Mouse (Mus musculus): ENCODE measurements around the gene Trub2. TPM values are rescaled to one million over a fixed set of nuclear protein-coding genes. Genes with fewer than 3 reads are reported as not detected.

The Trub2 gene
- polyA plus RNA-seq (2014; fragmentation: Illumina TruSeq; extraction: RNeasy Lipid Tissue Mini Kit (QIAGEN cat#74804); ENCODE audit: low read depth, low replicate concordance): 3.3 TPM

DNA sequence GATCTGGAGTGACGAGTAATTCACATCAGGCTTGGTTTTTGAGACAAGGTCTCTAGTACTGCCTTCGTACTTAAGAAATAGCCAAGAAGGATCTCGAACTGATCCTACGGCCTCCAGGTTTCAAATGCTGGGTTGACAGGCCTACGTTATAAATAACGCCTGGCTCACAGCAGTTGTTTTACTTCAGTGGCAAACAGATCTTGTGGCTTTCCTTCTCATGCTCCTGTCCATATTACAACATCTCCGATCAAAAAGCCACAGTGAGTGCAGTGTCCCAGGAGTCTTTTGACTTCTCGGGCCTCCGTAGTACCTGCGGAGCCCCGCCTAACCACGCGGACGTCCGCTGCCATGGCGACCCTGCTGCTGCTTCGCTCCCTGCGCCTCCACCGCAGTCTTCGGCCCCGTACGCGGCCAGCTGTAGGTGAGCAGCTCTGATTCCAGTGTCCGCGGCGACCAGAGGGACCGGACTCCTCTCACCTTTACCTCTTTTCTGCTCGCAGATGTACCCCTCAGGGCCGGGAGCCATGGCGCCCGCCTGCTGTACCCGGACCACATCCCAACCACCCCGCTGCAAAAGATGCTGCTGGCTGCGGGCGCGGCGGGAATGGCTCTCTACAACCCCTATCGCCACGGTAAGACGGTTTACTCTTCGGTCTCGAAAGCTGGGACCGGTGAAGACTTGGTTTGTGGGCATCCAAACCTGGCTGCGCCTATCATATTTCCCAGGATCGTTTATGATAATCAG is at the start of gene Trub2:
Trub2 (minus strand) TSS at position 566 of the 745 bp plus-strand sequence.

DNA sequence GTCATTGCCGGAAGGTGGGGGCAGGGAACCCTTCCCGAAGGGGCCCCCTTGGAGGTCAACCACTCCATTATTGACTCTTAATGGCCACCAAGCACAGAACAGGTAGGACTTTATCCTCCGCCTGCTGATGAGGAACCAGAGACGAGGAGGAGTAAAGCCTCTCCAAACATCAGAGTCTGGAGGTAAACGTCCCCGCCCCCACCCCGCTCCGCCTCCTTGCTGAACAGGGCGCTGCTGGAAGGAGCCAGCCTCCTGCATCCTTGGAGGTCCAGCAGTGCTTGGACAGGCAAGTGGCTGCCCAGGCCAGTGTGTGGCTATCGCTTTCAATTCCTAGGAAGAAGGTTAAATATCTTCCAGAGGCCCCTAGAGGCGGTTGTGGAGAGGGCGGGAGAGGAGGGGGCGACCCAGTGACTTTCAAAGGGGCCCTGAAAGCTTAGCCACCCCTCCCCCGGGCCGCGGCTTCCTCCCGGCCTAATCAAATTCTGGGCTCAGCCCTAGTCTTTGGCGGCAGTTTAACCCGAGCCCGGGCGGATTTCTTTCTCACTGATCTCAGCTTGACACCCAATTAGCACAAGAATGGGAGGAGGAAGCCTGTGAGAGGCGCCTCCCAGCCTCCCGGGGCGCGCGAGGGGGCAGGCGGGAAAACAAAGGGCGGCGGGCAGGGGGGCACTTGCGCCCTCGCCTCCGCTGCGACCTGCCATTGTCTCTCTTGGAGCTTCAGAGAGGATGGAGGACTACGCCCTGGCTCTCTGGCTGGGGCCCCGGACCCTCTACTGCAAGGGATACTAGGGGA is 31.9 kb upstream of the Trub2 start, which contains the start of gene Urm1:
Urm1 (plus strand) TSS at position 51 of the 793 bp plus-strand sequence.

DNA sequence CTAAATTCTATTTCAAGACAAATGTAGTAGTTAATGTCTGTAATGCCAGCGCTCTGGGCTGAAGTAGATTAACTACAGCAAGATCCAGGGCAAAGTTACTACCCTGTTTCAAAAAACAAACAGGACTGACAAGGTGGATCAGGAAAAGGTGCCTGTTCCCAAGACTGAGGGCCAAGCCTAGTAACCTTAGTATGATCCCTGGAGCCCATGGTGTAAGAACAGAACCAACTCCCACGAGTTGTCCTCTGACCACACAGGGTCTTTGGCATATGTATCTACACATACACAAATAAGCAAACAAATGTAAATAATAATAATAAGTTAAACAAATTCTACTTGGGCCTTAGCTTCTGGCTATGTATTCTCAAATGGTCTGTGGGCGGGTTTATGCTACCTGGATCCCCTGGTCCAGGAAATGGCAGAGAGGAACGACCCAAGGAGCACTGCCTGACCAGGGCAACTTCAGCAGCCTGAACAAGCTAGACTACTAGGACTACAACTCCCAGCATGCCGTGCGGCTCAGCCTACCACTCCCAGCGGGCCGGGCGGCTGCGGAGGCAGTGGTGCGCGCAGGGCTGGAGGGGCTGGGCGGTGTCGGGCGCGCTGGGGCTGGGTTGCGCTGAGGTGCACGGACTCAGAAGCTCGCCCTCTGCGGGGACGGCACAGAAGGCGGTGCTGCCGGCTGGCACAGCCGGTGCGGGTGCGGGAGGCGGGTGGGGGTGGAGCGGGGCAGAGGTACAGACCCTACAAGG is 13.9 kb upstream of the Trub2 start, which contains the start of gene Slc27a4:
Slc27a4 (plus strand) TSS at position 560 of the 752 bp plus-strand sequence.

DNA sequence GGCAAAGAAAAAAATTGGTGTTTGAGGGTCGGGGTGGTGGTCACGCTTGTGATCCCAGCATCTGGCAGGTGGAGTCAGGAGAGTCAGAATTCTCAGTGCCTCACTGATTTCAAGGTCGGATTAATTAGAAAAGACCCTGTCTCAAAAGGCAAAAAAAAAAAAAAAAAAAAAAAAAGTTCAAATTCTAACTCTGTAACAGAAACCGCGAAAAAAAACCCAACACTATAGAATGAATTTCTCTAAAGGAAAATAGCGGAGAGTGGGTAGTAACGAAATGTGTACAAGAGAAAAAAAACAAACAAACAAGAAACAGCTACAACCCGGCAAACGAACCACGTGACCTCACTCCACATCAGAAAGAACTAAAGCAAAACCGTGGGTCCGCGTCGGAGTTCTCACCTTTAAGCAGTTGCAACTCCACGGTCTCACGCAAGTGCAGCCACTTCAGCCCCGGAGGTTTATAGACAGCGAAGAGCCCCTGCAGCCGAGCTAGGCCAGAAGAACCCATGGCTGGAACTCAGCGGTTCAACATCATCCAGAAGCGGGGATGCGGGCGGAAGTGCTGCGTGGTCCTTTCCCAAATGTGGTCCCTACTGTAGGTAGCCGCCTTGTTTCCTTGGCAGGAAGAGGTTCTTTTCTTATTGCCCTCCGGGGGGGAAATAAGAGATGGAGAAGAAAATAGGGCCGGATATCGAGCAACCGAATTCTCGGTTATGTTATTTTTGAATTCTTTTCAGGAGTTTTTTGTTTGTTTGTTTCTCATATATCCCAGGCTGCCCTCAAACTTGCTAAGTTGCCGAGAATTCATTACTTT is 991 bp downstream of the Trub2 start, which contains the start of gene Coq4:
Coq4 (plus strand) TSS at position 390 of the 814 bp plus-strand sequence.

DNA sequence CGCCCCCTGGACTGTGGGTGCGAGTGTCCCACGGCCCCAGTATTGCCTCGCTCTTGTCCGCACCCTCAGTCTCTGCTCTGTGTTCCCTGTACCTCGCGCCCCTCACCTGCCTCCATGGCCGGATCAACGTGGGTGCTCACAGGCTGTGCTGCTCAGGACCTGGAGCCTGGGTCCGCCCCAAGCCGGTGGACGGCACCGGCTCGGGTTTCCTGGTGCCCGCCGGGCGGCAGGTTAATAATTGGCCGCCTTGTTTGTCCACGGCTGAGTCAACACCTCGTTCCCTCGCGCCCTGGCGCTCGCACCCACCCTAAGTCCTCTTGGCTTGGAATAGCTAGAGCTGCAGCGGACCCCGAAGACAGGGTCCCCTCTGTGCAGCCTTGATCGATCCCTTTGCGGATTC is 36.8 kb downstream of the Trub2 start, which contains the start of gene Gm13420:
Gm13420 (minus strand) TSS at position 189 of the 400 bp plus-strand sequence.

Other genes with a start within 250 kb of the Trub2 start
- gene Rapgef1, start 168.8 kb downstream of the Trub2 start, polyA plus RNA-seq (2014; fragmentation: Illumina TruSeq; extraction: RNeasy Lipid Tissue Mini Kit (QIAGEN cat#74804); ENCODE audit: low read depth, low replicate concordance): 3.8 TPM
- gene Gm13420, start 36.8 kb downstream of the Trub2 start, polyA plus RNA-seq (2014; fragmentation: Illumina TruSeq; extraction: RNeasy Lipid Tissue Mini Kit (QIAGEN cat#74804); ENCODE audit: low read depth, low replicate concordance): not detected
- gene Gm13547, start 29.2 kb downstream of the Trub2 start, polyA plus RNA-seq (2014; fragmentation: Illumina TruSeq; extraction: RNeasy Lipid Tissue Mini Kit (QIAGEN cat#74804); ENCODE audit: low read depth, low replicate concordance): not detected
- gene Coq4, start 1.0 kb downstream of the Trub2 start, polyA plus RNA-seq (2014; fragmentation: Illumina TruSeq; extraction: RNeasy Lipid Tissue Mini Kit (QIAGEN cat#74804); ENCODE audit: low read depth, low replicate concordance): 1.2 TPM
- gene Slc27a4, start 14.1 kb upstream of the Trub2 start, polyA plus RNA-seq (2014; fragmentation: Illumina TruSeq; extraction: RNeasy Lipid Tissue Mini Kit (QIAGEN cat#74804); ENCODE audit: low read depth, low replicate concordance): 1.3 TPM
- 4.9 TPM for gene Urm1, start 31.6 kb upstream of the Trub2 start, polyA plus RNA-seq (2014; fragmentation: Illumina TruSeq; extraction: RNeasy Lipid Tissue Mini Kit (QIAGEN cat#74804); ENCODE audit: low read depth, low replicate concordance)
- not detected for gene Cercam, start 80.7 kb upstream of the Trub2 start, polyA plus RNA-seq (2014; fragmentation: Illumina TruSeq; extraction: RNeasy Lipid Tissue Mini Kit (QIAGEN cat#74804); ENCODE audit: low read depth, low replicate concordance)
- gene Odf2, start 100.7 kb upstream of the Trub2 start, polyA plus RNA-seq (2014; fragmentation: Illumina TruSeq; extraction: RNeasy Lipid Tissue Mini Kit (QIAGEN cat#74804); ENCODE audit: low read depth, low replicate concordance): 2.8 TPM
- gene Gle1, start 146.9 kb upstream of the Trub2 start, polyA plus RNA-seq (2014; fragmentation: Illumina TruSeq; extraction: RNeasy Lipid Tissue Mini Kit (QIAGEN cat#74804); ENCODE audit: low read depth, low replicate concordance): 12.1 TPM
- 9.0 TPM for gene Sptan1, start 177.1 kb upstream of the Trub2 start, polyA plus RNA-seq (2014; fragmentation: Illumina TruSeq; extraction: RNeasy Lipid Tissue Mini Kit (QIAGEN cat#74804); ENCODE audit: low read depth, low replicate concordance)